Mouse (Mus musculus): Measurements from ENCODE around the gene St8sia6. TPM values are rescaled to one million over a fixed set of nuclear protein-coding genes. Genes with fewer than 3 reads are reported as not detected.
A peak's percentile ranks its signal among the peaks of the same experiment; 100 is the strongest.
"Not testable (repeated sequence)": the region's sequence is repeated elsewhere in the genome, so short reads cannot be mapped to it uniquely, and the experiment has no call there.

St8sia6 gene
- polyA plus RNA-seq, 1 experiment: not detected

- H3K4me1 ChIP-seq (ENCODE audit: control insufficient read depth, insufficient read depth, low read length): no peaks in the 10 kb centered on the region
- no peak overlapping the region for H3K27ac ChIP-seq (ENCODE audit: insufficient read depth, low read depth, low read length)
- no peak for TF ChIP-seq CTCF (IDR thresholded peaks at IDR 0.05; ENCODE audit: insufficient read depth, low read depth, low read length)
- no peak for TF ChIP-seq POLR2A (IDR thresholded peaks at IDR 0.05; ENCODE audit: insufficient read depth, low read depth, low read length)
- H3K4me3 ChIP-seq (ENCODE audit: insufficient read depth, low read depth, low read length): no peak overlapping the region
Observed at GRCm38 (mm10) chr2:13697514-13697913, 96.3 kb downstream of the St8sia6 start.

GRCm38 (mm10) chr2:13694417-13694816 is 99.4 kb downstream of the St8sia6 start:
- WGBS: 64% methylated on average over 2 of the region's 2 CpGs
- H3K4me1 ChIP-seq (ENCODE audit: control insufficient read depth, insufficient read depth, low read length): no peaks in the 10 kb centered on the region
- no peak overlapping the region for H3K4me3 ChIP-seq (ENCODE audit: insufficient read depth, low read depth, low read length)
- no peak for TF ChIP-seq CTCF (IDR thresholded peaks at IDR 0.05; ENCODE audit: insufficient read depth, low read depth, low read length)
- no peak for TF ChIP-seq POLR2A (IDR thresholded peaks at IDR 0.05; ENCODE audit: insufficient read depth, low read depth, low read length)
- no peak overlapping the region for H3K27ac ChIP-seq (ENCODE audit: insufficient read depth, low read depth, low read length)

GRCm38 (mm10) chr2:13684380-13684779 is 109.5 kb downstream of the St8sia6 start:
- no peak for TF ChIP-seq POLR2A (IDR thresholded peaks at IDR 0.05; ENCODE audit: insufficient read depth, low read depth, low read length)
- TF ChIP-seq CTCF (IDR thresholded peaks at IDR 0.05; ENCODE audit: insufficient read depth, low read depth, low read length): no peak
- Histone ChIP-seq H3K4me3 (ENCODE audit: insufficient read depth, low read depth, low read length) (no peak overlapping the region), H3K4me1 (ENCODE audit: control insufficient read depth, insufficient read depth, low read length) (no peaks in the 10 kb centered on the region), H3K27ac (ENCODE audit: insufficient read depth, low read depth, low read length) (no peak overlapping the region)
- WGBS: 92% methylated on average over 4 of the region's 4 CpGs

- H3K4me1 ChIP-seq (ENCODE audit: control insufficient read depth, insufficient read depth, low read length): no peaks in the 10 kb centered on the region
- H3K27ac ChIP-seq (ENCODE audit: insufficient read depth, low read depth, low read length): no peak overlapping the region
- WGBS: 58% methylated on average over 2 of the region's 2 CpGs
- TF ChIP-seq CTCF (IDR thresholded peaks at IDR 0.05; ENCODE audit: insufficient read depth, low read depth, low read length) (no peak), POLR2A (IDR thresholded peaks at IDR 0.05; ENCODE audit: insufficient read depth, low read depth, low read length) (no peak)
- no peak overlapping the region for H3K4me3 ChIP-seq (ENCODE audit: insufficient read depth, low read depth, low read length)
Observed at GRCm38 (mm10) chr2:13683205-13683570, 110.7 kb downstream of the St8sia6 start.

- H3K4me1 ChIP-seq (ENCODE audit: control insufficient read depth, insufficient read depth, low read length): no peaks in the 10 kb centered on the region
- 39% methylated on average over 4 of the region's 4 CpGs for WGBS
- TF ChIP-seq CTCF (IDR thresholded peaks at IDR 0.05; ENCODE audit: insufficient read depth, low read depth, low read length): no peak
- TF ChIP-seq POLR2A (IDR thresholded peaks at IDR 0.05; ENCODE audit: insufficient read depth, low read depth, low read length): no peak
- H3K27ac ChIP-seq (ENCODE audit: insufficient read depth, low read depth, low read length): no peak overlapping the region
- H3K4me3 ChIP-seq (ENCODE audit: insufficient read depth, low read depth, low read length): no peak overlapping the region
Observed at GRCm38 (mm10) chr2:13682488-13683204, 111.2 kb downstream of the St8sia6 start.

- no peak overlapping the region for H3K27ac ChIP-seq (ENCODE audit: insufficient read depth, low read depth, low read length)
- WGBS: 73% methylated on average over 3 of the region's 3 CpGs
- no peaks in the 10 kb centered on the region for H3K4me1 ChIP-seq (ENCODE audit: control insufficient read depth, insufficient read depth, low read length)
- H3K4me3 ChIP-seq (ENCODE audit: insufficient read depth, low read depth, low read length): no peak overlapping the region
- TF ChIP-seq POLR2A (IDR thresholded peaks at IDR 0.05; ENCODE audit: insufficient read depth, low read depth, low read length): no peak
- 0 out of 2 replicates have a peak, but pooled peaks have one; percentile 14 for TF ChIP-seq CTCF (IDR thresholded peaks at IDR 0.05; ENCODE audit: insufficient read depth, low read depth, low read length)
Observed at GRCm38 (mm10) chr2:13672946-13673345, 120.9 kb downstream of the St8sia6 start.

- Histone ChIP-seq H3K27ac (ENCODE audit: insufficient read depth, low read depth, low read length) (no peak overlapping the region), H3K4me1 (ENCODE audit: control insufficient read depth, insufficient read depth, low read length) (no peaks in the 10 kb centered on the region), H3K4me3 (ENCODE audit: insufficient read depth, low read depth, low read length) (no peak overlapping the region)
- 85% methylated on average over 12 of the region's 12 CpGs for WGBS
- TF ChIP-seq POLR2A (IDR thresholded peaks at IDR 0.05; ENCODE audit: insufficient read depth, low read depth, low read length) (no peak), CTCF (IDR thresholded peaks at IDR 0.05; ENCODE audit: insufficient read depth, low read depth, low read length) (no peak)
Observed at GRCm38 (mm10) chr2:13672426-13672825, 121.4 kb downstream of the St8sia6 start.

GRCm38 (mm10) chr2:13634866-13635265 is 159.0 kb downstream of the St8sia6 start:
- WGBS: 46% methylated on average over 1 of the region's 1 CpGs
- no peak overlapping the region for H3K4me3 ChIP-seq (ENCODE audit: insufficient read depth, low read depth, low read length)
- H3K4me1 ChIP-seq (ENCODE audit: control insufficient read depth, insufficient read depth, low read length): no peaks in the 10 kb centered on the region
- no peak overlapping the region for H3K27ac ChIP-seq (ENCODE audit: insufficient read depth, low read depth, low read length)
- no peak for TF ChIP-seq CTCF (IDR thresholded peaks at IDR 0.05; ENCODE audit: insufficient read depth, low read depth, low read length)
- no peak for TF ChIP-seq POLR2A (IDR thresholded peaks at IDR 0.05; ENCODE audit: insufficient read depth, low read depth, low read length)

- no peak overlapping the region for H3K27ac ChIP-seq (ENCODE audit: insufficient read depth, low read depth, low read length)
- TF ChIP-seq CTCF (IDR thresholded peaks at IDR 0.05; ENCODE audit: insufficient read depth, low read depth, low read length) (no peak), POLR2A (IDR thresholded peaks at IDR 0.05; ENCODE audit: insufficient read depth, low read depth, low read length) (no peak)
- no peaks in the 10 kb centered on the region for H3K4me1 ChIP-seq (ENCODE audit: control insufficient read depth, insufficient read depth, low read length)
- WGBS: 80% methylated on average over 7 of the region's 7 CpGs
- no peak overlapping the region for H3K4me3 ChIP-seq (ENCODE audit: insufficient read depth, low read depth, low read length)
Observed at GRCm38 (mm10) chr2:13630136-13630832, 163.6 kb downstream of the St8sia6 start.

GRCm38 (mm10) chr2:13603636-13604035 is 190.2 kb downstream of the St8sia6 start:
- not testable (repeated sequence) for H3K4me3 ChIP-seq (ENCODE audit: insufficient read depth, low read depth, low read length); H3K4me1 ChIP-seq (ENCODE audit: control insufficient read depth, insufficient read depth, low read length); H3K27ac ChIP-seq (ENCODE audit: insufficient read depth, low read depth, low read length)
- 92% methylated on average over 5 of the region's 5 CpGs for WGBS
